Mouse (Mus musculus) neutrophil, adult 83 days (primary cell): ENCODE results near the gene Mthfr. TPM values are rescaled to one million over a fixed set of nuclear protein-coding genes. Genes with fewer than 3 reads are reported as not detected.

Experiments used
- total RNA-seq, 2 experiments: library from RNA; stranded (reverse); gene quantifications; one replicate each; pipeline ENCODE4 v1.2.4; 2023

Gene Mthfr
- total RNA-seq: 10 to 100 TPM in 1 of 2 experiments, 1 to 10 TPM in 1; 10.0 to 14.6 TPM

DNA sequence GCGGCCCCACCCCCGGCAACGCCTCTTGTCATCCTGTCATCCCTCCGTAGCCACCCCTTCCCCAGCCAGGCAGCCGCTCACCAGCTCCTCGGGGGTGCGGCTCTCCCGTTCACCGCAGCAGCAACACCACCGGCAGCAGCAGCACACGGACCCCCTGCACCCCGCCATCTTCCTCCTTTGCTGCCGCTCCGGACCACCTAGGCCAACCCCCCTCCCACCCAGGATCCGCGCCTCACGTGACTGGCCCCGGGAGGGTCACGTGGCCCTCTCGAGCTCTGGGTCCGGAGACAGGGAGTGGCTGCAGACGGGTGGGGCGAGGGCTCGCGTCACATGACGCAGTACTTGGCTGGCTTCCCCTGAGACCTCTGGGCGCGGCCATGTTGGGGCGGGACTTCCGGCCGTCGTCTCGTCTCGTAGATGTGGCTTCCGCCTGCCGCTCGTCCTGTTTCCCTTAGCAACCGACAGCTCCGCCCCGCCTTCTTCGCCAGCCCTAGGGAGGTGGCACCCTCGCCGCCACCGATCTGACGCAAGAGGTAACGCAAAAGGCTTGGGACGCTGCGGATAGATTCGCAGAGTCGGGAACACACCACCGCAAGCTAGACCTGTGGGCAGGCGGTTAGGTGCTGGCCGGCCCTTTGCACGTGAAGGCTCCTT lies at the start of gene Mthfr, which contains the start of gene Clcn6:
TSS of gene Mthfr (plus strand) at position 478 of the 654 bp plus-strand sequence.
TSS of gene Clcn6 (minus strand) at position 222 of the 654 bp plus-strand sequence.

DNA sequence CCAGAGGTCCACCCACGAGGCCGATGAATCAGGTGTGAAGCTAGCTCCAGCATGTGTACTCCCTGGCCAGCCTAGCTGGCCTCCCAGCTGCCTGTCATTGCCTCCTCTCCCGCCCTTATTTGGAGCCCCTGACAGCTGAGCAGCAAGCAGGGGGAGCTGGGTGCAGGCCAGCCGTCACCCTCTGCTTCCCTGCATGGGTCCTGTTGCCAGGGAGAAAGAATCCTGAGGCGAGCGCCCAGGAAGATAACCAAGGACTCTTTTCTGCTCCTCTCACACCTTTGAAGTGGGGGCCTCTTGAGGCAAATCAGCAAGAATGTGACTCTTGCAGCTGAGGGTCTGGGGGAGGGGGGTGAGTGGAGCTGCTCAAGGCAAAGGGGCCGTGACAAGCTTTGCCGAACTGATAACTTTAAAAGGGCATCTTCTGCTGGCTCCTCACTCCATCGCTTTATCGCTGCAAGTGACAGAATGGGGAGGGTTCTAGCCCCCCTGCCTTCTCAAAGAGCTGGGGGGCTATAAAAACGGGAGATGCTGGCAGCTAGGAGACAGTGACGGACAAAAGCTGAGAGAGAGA lies 38.6 kb upstream of the Mthfr start, which contains the start of gene Nppa:
TSS of gene Nppa (plus strand) at position 521 of the 571 bp plus-strand sequence.

DNA sequence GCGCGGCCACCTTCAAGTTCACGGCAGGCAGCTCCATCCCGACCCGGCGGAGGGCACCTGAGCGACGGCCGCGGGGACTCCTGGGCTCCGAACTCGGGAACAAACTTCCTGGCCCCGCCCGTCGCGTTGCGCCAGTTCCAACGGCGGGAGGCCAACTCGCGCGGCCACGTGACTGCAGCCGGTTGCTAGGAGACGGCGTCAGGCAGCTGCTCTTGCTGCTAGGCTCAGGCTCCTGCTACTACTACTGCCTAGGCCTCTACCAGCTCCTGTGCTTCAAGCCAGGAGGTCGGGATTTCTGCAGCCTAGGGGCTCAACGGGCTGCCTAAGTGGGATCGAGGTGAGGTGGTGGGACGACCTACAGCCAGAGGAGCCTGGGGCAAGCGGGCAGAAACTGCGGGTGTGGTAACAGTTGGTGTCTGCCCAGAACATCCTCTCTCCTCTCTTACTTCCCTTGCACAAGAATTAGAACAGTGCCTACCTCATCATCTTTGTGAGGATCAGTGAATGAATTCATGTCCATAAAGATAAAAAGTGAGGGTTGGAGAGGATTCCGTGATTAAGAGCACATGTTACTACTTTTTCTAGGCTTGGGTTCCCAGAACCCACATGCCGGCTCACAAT lies 49.1 kb downstream of the Mthfr start, which contains the start of gene Agtrap:
TSS of gene Agtrap (minus strand) at position 125 of the 621 bp plus-strand sequence.

Other genes with a start within 250 kb of the Mthfr start
- gene Zfp984, start 229.3 kb upstream of the Mthfr start, total RNA-seq: 10 to 100 TPM; 11.2 to 12.3 TPM
- gene Zfp933, start 190.7 kb upstream of the Mthfr start, total RNA-seq: 1 to 10 TPM; 2.7 to 4.7 TPM
- gene Miip, start 170.3 kb upstream of the Mthfr start, total RNA-seq: 10 to 100 TPM; 36.1 to 36.7 TPM
- gene Fv1, start 170.1 kb upstream of the Mthfr start, total RNA-seq: 1 to 10 TPM; 5.1 to 9.3 TPM
- gene Mfn2, start 134.4 kb upstream of the Mthfr start, total RNA-seq: 10 to 100 TPM; 49.6 to 52.0 TPM
- gene Plod1, start 102.3 kb upstream of the Mthfr start, total RNA-seq: 10 to 100 TPM; 17.5 to 18.9 TPM
- 10 to 100 TPM; 56.6 to 59.3 TPM for gene 2510039O18Rik, start 98.2 kb upstream of the Mthfr start, total RNA-seq
- not detected for gene Nppb, start 53.3 kb upstream of the Mthfr start, total RNA-seq
- not detected for gene Nppa, start 38.4 kb upstream of the Mthfr start, total RNA-seq
- gene Clcn6, start 256 bp upstream of the Mthfr start, total RNA-seq: 10 to 100 TPM in 1 of 2 experiments, 1 to 10 TPM in 1; 9.8 to 10.6 TPM
- 10 to 100 TPM; 66.1 to 70.7 TPM for gene Agtrap, start 49.0 kb downstream of the Mthfr start, total RNA-seq
- 10 to 100 TPM; 10.3 to 11.0 TPM for gene Mad2l2, start 91.3 kb downstream of the Mthfr start, total RNA-seq
- gene Draxin, start 91.6 kb downstream of the Mthfr start, total RNA-seq: under 1 TPM in 1 of 2 experiments, not detected in 1; 0.18 TPM
- gene Fbxo6, start 113.1 kb downstream of the Mthfr start, total RNA-seq: 10 to 100 TPM; 13.6 to 18.7 TPM
- gene Fbxo44, start 121.4 kb downstream of the Mthfr start, total RNA-seq: under 1 TPM; 0.33 to 0.73 TPM
- gene Fbxo2, start 121.5 kb downstream of the Mthfr start, total RNA-seq: not detected
- not detected for gene Disp3, start 248.9 kb downstream of the Mthfr start, total RNA-seq